Mouse (Mus musculus): Measurements from ENCODE around the gene Arhgap1.
A peak's percentile ranks its signal among the peaks of the same experiment; 100 is the strongest.
"Not testable (repeated sequence)": the region's sequence is repeated elsewhere in the genome, so short reads cannot be mapped to it uniquely, and the experiment has no call there.

The Arhgap1 gene

DNA sequence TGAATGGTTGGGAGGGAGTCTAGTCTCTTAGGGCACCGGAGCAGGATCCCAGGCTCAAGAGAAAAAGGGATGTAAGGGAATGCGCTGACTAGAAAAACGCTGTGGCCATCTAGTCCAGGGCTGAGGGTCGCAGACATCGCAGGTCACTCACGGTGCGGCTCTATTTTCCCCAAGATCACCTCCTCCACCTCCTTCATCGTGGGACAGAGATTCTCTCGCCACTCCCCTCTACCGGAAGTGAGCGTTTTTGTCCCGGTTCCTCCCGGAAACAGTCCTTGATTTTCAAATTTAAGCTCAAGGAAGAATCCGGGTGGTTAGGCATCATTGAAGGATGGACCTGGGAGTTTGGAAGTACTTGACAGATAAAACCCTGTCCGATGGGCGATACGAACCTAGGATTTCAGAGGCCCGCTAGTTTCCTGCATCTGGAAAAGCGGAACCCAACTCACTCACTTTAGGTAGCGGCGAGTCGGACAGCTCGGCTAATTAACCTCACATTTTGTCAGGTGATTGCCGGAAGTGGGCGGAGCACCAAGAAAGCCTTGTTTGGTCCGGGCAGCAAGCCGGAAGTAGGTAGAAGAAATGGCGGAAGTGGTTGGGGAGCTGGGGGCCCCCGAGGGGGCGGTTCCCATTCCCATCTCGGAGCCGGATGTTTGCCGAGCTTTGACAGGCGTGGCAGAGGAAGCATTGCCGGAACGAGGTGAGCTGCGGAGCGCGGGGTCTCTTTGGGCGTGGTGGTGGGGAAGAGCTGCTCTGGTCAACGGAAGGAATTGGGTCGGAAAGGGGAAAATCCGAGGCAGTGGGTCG is at the start of gene Arhgap1, which contains the start of gene Zfp408:
TSS of gene Arhgap1 (plus strand) at position 308 of the 807 bp plus-strand sequence.
TSS of gene Zfp408 (minus strand) at position 239 of the 807 bp plus-strand sequence.
- peak; percentile 97 for DNase-seq

- DNase-seq, result no peak
Observed at GRCm38 (mm10) chr2:91600475-91600874, 49.2 kb upstream of the Arhgap1 start.

DNA sequence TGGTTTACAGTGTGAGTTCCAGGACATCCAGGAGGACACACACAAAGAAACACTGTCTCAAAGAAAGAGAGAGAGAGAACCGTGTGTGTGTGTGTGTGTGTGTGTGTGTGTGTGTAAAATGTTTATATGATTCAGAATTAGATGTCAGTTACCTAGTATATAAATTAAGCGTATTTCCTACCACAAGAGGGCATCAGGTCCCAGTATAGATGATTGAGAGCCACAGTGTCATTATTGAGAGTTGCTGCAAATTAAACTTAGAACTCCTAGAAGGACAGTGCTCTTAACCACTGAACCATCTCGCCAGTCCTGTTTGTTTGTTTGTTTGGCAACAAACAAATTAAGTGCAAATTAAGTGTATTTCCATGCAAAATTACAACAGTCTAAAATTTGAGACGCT is 47.3 kb upstream of the Arhgap1 start:
- DNase-seq, result no peak

DNA sequence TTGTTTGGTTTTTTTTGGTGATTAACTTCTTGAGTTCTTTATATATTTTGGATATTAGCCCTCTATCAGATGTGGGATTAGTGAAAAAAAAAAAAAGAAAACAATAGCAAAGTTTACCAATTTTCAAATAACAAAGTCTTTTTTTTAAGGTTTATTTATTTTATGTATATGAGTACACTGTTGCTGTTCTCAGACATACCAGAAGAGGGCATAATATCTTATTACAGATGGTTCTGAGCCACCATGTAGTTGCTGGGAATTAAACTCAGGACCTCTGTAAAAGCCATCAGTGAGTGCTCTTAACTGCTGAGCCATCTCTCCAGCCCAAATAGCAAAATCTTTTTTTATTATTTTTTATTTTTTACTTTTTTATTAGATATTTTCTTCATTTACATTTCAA is 40.3 kb upstream of the Arhgap1 start:
- not testable (repeated sequence) for DNase-seq

DNA sequence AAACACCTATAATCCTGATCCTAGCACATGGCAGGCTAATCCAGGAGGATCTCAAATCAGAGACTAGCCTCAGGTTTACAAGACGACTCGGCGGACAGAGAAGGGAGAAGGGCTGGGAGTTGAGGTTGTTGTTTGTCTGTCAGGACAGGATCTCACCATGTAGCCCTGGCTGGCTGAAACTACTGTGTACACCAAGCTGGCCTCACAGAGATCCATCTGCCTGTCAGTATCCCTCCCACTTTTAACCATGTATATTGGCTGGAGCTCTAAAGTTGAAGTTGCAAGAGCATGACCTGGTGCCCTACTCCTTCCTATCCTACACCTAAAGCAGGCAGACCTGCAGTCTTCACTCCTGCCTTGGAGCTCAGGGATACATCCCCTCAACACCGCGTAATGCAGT is 27.3 kb upstream of the Arhgap1 start:
- no peak for DNase-seq

GRCm38 (mm10) chr2:91623366-91623765 is 26.3 kb upstream of the Arhgap1 start:
- not testable (repeated sequence) for DNase-seq

- DNase-seq, result no peak
Observed at GRCm38 (mm10) chr2:91627486-91627885, 22.2 kb upstream of the Arhgap1 start.

GRCm38 (mm10) chr2:91628171-91628570 is 21.5 kb upstream of the Arhgap1 start:
- no peak for DNase-seq

DNA sequence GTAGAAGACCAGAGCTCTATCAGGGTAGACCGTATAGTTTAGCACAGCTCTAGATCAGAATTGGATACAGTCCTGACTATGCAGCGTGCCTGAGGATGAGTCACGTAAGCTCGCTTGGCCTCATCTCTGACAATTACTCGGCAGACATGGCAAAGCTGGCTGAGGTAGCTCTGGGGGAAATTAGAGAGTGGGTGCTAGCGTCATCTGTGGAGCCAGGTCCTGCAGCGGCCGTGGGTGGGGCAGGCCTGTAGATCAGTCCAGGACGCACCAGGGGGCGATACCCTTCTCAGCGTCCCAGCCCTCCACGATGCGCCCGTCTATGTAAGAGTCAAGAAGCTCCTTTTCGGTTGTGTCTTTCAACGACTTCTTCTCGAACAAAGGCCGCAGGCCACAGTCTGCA is 20.0 kb upstream of the Arhgap1 start:
- no peak for DNase-seq

- DNase-seq, result no peak
Observed at GRCm38 (mm10) chr2:91630384-91630783, 19.3 kb upstream of the Arhgap1 start.

DNA sequence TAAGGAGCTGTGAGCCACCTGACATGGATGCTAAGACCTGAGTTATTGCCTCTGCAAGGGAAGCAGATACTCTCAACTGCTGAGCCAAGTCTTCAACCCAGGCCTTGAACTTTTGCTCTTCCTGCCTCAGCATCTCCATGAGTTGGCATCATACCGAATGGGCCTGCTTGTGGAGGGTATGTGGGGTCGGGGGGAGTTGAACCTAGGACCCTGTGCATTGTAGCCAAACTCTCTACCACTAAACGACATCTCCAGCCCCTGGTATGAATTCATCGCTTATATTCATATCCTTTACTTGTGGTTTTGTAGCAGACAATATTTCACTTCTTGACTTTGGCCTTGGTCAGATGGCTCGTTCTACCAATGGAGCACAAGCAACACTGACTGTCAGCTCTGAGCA is 17.8 kb upstream of the Arhgap1 start:
- DNase-seq, result no peak

GRCm38 (mm10) chr2:91632316-91632715 is 17.3 kb upstream of the Arhgap1 start:
- DNase-seq, result no peak

- DNase-seq, result no peak
Observed at GRCm38 (mm10) chr2:91633334-91633977, 16.2 kb upstream of the Arhgap1 start.

DNA sequence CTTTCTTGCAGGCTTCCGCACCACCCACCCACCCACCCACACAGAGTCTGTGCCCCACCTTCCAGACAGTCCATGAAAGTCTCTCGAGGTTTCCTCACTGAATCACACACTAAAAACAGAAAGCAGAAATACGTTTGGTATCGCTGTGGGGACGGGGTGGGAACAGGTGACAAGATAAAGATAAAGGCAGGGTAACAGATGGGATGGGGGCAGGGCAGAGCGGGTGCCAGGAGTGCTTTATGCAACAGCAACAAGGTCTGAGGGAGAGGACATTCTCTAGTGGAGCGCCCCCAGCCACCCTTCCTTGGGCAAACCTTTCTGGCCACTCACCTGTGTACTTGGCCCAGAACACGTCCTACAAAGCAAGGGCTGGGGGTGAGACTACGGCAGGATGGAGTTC is 14.8 kb upstream of the Arhgap1 start:
- DNase-seq, result peak; percentile 55

DNA sequence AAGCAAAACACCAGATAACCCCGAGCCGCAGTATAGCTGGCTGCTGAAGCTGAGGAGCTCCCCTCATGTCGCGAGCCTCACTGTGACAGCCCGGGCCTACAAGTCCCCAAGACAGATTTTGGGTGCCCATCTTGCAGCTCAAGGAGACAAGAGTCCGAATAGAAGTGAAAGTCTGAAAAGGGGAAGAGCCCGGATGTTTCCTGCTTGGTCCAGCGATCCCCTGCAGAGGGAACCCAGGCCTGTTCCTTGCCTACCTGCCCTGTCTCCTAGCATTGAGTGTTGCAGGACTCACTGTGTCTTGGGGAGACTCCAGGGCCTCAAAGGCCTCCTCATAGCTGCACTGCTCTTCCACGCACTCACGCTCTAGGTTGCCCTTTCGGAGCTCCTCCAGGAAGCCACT is 14.2 kb upstream of the Arhgap1 start:
- no peak for DNase-seq

DNA sequence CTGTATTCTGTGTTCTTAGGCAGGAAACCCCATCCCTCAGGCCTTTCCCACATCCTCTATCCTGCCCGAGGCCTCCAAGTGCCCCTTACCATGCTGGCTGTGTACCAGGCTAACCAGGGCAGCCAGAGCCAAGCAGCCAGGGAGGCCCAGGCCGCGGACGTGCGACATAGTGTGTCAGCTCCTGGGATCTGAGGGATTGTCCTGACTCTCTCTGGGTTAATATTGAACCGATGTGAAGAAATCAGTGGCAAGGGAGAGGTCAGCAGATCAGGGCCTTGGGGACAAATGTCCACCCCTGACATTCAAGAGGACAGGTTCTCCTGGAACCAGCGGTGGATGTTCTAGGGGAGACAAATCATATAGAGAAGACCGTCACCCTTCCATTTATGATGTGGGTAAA is 13.4 kb upstream of the Arhgap1 start, which contains the start of gene F2:
TSS of gene F2 (minus strand) at position 186 of the 400 bp plus-strand sequence.
- DNase-seq, result no peak

DNA sequence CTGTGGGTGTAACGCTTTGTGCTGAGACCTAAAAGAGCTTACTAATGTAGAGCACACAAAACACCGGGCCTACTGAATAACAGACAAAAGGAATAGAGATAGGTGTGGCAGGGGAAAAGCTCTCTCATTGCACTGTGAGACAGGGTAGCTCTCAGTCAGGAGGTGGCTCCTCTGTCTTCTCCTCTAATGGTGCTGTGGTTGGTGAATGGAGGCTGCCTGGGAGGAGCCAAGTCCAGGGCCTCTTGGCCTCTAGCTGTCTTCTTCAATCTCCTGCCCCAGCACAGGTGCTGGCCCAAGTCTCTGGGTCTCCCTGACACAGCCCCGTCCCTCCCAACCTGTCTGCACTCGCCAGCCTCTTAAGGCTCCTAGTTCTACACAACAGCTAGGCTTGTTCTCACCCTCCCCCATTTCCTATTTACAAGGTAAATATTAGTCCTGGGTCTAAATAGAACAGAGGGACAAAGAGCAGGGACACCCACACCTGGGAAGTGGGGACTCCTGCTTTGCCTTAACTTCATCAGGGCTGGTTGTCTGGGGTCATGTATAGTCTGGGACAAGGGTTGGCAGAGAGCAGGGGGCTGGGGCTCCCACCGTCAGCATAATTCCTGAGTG is 12.8 kb upstream of the Arhgap1 start:
- no peak for DNase-seq

DNA sequence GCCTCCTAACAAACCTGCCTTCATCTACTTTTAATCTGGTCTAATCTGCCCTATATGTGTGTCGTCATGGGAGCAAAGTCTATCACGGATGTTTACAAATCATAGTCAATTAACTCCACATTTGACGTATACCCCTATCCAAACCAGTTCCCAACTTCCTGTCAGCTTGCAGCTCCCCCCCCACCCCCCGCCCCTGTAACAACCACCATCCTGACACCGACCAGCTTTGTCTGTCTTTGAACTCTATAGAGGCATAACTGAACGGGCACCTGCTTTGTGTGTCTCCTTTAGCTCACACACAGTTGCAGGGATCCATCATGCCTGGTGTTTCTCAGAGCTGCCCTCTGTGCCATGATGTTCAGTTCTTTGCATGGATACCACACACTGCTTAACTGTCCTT is 10.7 kb upstream of the Arhgap1 start:
- no peak for DNase-seq

DNA sequence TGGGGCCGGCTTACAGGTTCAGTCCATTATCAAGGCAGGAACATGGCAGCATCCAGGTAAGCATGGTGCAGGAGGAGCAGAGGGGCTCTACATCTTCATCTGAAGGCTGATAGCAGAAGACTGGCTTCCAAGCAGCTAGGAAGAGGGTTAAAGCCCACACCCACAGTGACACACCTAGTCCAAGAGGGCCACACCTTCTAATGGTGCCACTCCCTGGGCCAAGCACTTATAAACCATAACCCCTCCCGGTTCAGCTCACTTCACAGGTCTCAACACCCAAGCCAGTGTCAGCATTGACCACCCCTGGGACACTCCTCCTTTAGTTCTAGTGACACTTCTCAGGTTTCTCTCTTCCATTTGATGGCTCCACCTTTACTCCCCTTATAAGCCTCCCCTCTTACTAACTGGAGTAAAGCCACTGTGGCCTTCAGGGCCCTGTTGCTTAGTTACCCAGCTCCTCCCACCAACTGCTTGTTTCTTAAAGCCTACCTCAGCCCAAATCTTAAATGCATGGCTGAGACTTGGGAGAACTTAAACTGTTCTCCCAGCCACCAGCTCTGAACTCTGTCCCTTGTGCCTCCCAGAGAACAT is 6.7 kb upstream of the Arhgap1 start:
- no peak for DNase-seq

GRCm38 (mm10) chr2:91644021-91644420 is 5.6 kb upstream of the Arhgap1 start:
- DNase-seq, result no peak

GRCm38 (mm10) chr2:91645354-91645753 is 4.3 kb upstream of the Arhgap1 start:
- no peak for DNase-seq

- no peak for DNase-seq
Observed at GRCm38 (mm10) chr2:91645811-91646210, 3.8 kb upstream of the Arhgap1 start.

DNA sequence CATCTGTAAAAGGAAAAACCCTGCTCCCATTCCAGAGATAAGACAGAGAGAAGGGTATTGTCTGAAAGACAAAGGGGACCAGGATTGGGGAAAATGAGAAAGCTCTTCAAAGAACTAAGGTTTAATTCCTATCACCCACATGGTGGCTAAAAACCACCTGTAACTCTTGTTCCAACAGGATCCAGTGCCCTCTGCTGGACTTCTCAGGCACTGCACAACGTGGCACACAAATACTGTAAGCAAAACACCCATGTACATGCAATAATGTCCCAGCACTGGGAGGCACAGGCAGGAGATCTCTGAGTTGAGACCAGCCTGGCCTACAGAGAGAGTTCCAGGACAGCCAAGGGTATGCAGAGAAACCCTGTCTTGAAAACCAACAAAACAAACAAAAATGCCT is 2.9 kb upstream of the Arhgap1 start:
- peak; percentile 71 for DNase-seq
